In the genomic region with DNA sequence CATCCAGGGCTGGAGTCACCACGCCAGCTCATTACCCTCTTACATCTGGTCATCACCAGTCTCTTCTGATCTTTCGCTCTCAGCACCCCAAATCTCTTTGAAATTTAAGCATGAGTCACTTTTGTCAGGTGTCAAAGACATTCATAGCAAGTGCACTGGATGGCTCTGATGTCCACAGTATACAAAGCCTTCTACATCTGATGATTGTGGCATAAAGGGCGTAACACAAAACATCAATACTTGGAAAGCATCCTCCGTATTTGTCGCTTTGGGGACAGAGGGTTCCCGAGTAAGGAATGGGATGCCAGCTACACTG, we compare ENCODE assay signal across 8 mouse cellular contexts. TPM values are rescaled to one million over a fixed set of nuclear protein-coding genes. Genes with fewer than 3 reads are reported as not detected.
DNase-seq lines count a peak whose midpoint lies in the region; ATAC-seq lines count a peak whose summit lies in the region.

No protein-coding gene starts in this region.

- H3K27ac ChIP-seq in heart, embryonic 10.5 days = peak overlapping the region; percentile 95
- no peak overlapping the region for H3K27ac ChIP-seq in forebrain, embryonic 14.5 days (ENCODE audit: low read depth, low read length)
- H3K27ac ChIP-seq in liver, embryonic 15.5 days (replicated peaks) = peak overlapping the region; percentile 96

- H3K4me3 ChIP-seq in heart, embryonic 10.5 days = peak overlapping the region; percentile 96
- H3K4me3 ChIP-seq in forebrain, embryonic 14.5 days (ENCODE audit: low read depth, low read length) = peak overlapping the region; percentile 87
- peak overlapping the region; percentile 82 for H3K4me3 ChIP-seq in liver, embryonic 15.5 days (replicated peaks)

- DNase-seq in heart, embryonic 10.5 days (ENCODE audit: low spot score) = no peak
- no peak for DNase-seq in heart, adult 18-20 months
- peak; percentile 34 for DNase-seq in CD4-positive helper T cell, adult 2 months (ENCODE audit: low read depth, low spot score)
- no peak for DNase-seq in forebrain, embryonic 14.5 days (ENCODE audit: low spot score)
- no peak for DNase-seq in left cerebral cortex, adult 9 months (ENCODE audit: low spot score in 2 of 2)
- DNase-seq in embryo, embryonic 10.5 days (ENCODE audit: low spot score) = no peak
- no peak for DNase-seq in frontal cortex, postnatal 10 days (ENCODE audit: low spot score in 2 of 2)

- no peaks in the 10 kb centered on the region for H3K9me3 ChIP-seq in heart, embryonic 10.5 days
- no peaks in the 10 kb centered on the region for H3K9me3 ChIP-seq in forebrain, embryonic 14.5 days (replicated peaks; ENCODE audit: control insufficient read depth, low read length)
- no peaks in the 10 kb centered on the region for H3K9me3 ChIP-seq in liver, embryonic 15.5 days (replicated peaks)

- 26% methylated on average over 6 of the region's 6 CpGs for WGBS in heart, embryonic 10.5 days
- WGBS in forebrain, embryonic 14.5 days = 29% methylated on average over 6 of the region's 6 CpGs
- WGBS in liver, embryonic 15.5 days (ENCODE audit: insufficient replicate concordance) = 27% methylated on average over 6 of the region's 6 CpGs

- no peak for ATAC-seq in forebrain, embryonic 14.5 days
- ATAC-seq in liver, embryonic 15.5 days (ENCODE audit: insufficient read depth) = no peak

- H3K27me3 ChIP-seq in heart, embryonic 10.5 days (ENCODE audit: insufficient read depth, poor library complexity, severe bottlenecking) = no peaks in the 10 kb centered on the region
- H3K27me3 ChIP-seq in forebrain, embryonic 14.5 days (replicated peaks; ENCODE audit: control insufficient read depth, insufficient read depth, low read length) = no peaks in the 10 kb centered on the region
- H3K27me3 ChIP-seq in liver, embryonic 15.5 days = no peaks in the 10 kb centered on the region

- H3K36me3 ChIP-seq in heart, embryonic 10.5 days = no peaks in the 10 kb centered on the region
- no peaks in the 10 kb centered on the region for H3K36me3 ChIP-seq in forebrain, embryonic 14.5 days (ENCODE audit: control insufficient read depth, insufficient read depth, low read length)
- peaks cover 9% of the 10 kb centered on the region for H3K36me3 ChIP-seq in liver, embryonic 15.5 days (replicated peaks)

- H3K9ac ChIP-seq in forebrain, embryonic 14.5 days (ENCODE audit: low read length) = peak overlapping the region; percentile 95
- peak overlapping the region; percentile 97 for H3K9ac ChIP-seq in liver, embryonic 15.5 days

- H3K4me1 ChIP-seq in heart, embryonic 10.5 days = peaks cover 37% of the 10 kb centered on the region
- peaks cover 24% of the 10 kb centered on the region for H3K4me1 ChIP-seq in forebrain, embryonic 14.5 days (ENCODE audit: control insufficient read depth, insufficient read depth, low read length)
- peaks cover 83% of the 10 kb centered on the region for H3K4me1 ChIP-seq in liver, embryonic 15.5 days (replicated peaks)

- H3K4me2 ChIP-seq in forebrain, embryonic 14.5 days (ENCODE audit: low read length) = peak overlapping the region; percentile 95
- H3K4me2 ChIP-seq in liver, embryonic 15.5 days = peak overlapping the region; percentile 97

RNA-seq across cellular contexts. Expression of a gene that starts 0.7 kb away (rescaled TPM):
- 8.9 and 14.2 TPM in 2 replicates for polyA plus RNA-seq in heart, embryonic 10.5 days (2016; fragmentation: Nextera tagmentation; extraction: Ambion mirVana)
- total RNA-seq in heart, adult 18-20 months (2021) = 10 to 100 TPM; 56.4 to 59.9 TPM
- 40.7 and 46.1 TPM in 2 replicates for polyA plus RNA-seq in forebrain, embryonic 14.5 days (2014; fragmentation: Nextera tagmentation; extraction: Ambion mirVana)
- polyA plus RNA-seq in liver, embryonic 15.5 days (2015; fragmentation: Nextera tagmentation; extraction: Ambion mirVana) = 5.0 and 5.3 TPM in 2 replicates

RNA-seq across cellular contexts. Expression of a gene that starts 1.7 kb away (rescaled TPM):
- 16.5 and 21.8 TPM in 2 replicates for polyA plus RNA-seq in heart, embryonic 10.5 days (2016; fragmentation: Nextera tagmentation; extraction: Ambion mirVana)
- total RNA-seq in heart, adult 18-20 months (2021) = 1 to 10 TPM; 2.4 to 3.2 TPM
- 24.7 and 24.9 TPM in 2 replicates for polyA plus RNA-seq in forebrain, embryonic 14.5 days (2014; fragmentation: Nextera tagmentation; extraction: Ambion mirVana)
- polyA plus RNA-seq in liver, embryonic 15.5 days (2015; fragmentation: Nextera tagmentation; extraction: Ambion mirVana) = 16.1 and 18.7 TPM in 2 replicates
